Mouse (Mus musculus) Muller cell, postnatal 12 days (primary cell): ENCODE results near the gene Egfr.

Experiments
- DNase-seq: peaks from one replicate; pipeline ENCODE4 v3.0.0-alpha.2; 2015; ENCODE audit errors: inconsistent ontology term

The Egfr gene

DNA sequence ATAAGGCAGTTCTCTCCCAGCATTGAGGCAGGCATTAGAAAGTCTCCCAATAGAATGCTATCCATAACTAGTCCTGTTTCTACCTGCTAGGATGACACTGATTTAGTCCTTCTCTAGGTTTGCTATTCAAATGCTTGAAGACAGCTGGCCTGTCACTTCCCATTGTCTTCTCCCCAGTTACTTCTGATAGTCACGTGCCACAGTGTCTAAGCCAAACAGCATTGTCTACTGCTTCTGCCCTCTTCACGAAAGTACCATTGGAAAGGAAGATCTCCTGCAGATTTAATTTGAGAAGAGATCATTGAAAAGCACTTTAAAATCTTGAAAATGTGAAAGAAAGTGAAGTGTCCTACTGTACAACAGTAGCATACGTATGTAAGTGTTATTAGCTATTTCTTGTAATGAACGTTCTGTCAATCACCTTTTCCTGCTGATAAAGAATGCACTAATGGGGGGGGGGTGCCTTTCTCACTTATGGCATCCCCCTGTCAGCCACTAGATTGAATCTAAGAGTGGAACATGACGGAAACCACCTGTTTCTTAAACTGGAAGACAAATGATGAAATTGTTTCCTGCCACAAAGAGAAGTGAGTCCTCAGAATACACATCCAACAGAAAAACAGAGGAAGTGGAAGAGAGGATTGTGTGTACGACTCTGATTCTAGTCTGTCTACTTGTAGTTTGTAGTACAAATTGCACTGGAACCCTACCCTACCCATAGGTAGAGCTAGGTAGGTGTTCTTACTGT, 204.3 kb downstream of the Egfr start:
- DNase-seq: no peak

DNA sequence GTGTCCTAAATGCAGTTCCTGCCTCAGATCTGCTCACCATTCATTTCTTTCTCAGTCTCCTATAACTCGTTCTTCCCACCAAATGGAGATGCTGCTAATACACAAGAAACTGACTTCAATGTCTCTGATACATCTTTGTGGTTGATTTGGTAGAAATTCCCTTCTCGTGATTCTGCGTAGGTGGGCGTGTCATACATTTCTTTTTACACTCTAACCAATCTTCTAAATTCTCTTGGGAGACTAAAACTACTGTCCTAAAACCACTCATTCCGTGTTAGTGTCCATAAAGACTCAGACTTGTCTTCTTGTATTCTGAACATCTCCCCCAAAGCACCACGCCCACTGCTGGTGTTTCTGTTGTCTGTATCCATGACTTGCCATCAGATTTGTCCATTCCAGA, 205.0 kb downstream of the Egfr start:
- DNase-seq: no peak

DNA sequence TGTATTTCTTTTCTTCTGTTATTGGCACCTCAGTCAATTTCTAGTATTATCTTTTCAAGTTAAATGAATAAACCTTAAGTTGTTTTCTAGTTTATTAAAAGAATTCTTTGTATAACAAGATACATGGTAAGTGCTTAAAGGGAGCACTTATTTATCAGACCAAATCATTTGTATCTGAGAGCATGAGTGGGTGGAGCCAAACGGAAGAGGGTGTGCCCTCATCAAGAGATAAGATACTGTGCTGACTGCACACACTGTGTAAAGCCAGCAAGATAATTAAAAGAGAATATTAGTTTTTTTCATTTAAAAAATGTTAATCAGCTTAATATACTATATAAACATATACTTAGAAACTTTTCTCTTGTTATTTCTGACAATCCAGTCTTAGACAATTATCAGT, 206.5 kb downstream of the Egfr start:
- no peak for DNase-seq
